Mouse (Mus musculus) 3T3-L1 (cell line): ENCODE measurements around the gene Plcg2.

Experiments used
- DNase-seq: peaks from one replicate; pipeline ENCODE4 v3.0.0-alpha.2; 2015; ENCODE audit warnings: low read depth, low spot score

Gene Plcg2

DNA sequence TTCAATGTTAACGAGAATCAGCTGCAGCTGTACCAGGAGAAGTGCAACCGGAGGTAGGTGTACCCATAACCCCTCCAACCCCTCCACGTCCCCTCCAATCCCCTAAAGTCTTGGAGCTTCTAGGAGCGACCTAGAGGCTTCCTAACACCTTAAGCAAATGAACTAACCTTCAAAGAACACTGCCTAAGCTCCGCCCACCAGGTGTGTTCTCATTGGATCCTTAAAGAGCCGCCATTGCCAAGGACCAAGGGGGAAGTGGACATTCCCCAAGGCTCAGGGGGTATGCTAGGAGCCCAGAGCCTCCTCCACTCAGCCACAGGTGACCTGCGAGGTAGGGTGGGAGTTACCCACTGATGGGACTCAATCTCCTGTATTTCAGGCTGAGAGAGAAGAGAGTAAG, 136.3 kb downstream of the Plcg2 start:
- DNase-seq = no peak

DNA sequence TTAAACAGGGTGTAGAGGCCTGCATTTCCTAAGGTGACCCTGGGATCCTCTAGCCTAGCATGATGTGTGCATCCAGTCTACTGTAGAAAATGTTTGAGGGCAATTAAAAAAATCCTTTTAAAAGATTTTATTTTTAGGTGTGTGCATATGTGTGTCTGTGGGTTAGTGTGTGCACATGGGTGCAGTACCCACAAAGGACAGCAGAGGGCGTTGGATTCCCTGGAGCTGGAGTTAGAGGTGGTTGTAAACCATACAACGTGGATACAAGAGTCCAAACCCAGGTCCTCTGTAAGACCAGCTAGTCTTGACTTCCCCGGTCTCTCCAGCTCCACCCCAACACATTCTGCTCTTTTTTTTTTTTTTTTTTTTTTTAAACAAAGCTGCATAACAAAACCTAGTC, 139.4 kb downstream of the Plcg2 start:
- DNase-seq = no peak

DNA sequence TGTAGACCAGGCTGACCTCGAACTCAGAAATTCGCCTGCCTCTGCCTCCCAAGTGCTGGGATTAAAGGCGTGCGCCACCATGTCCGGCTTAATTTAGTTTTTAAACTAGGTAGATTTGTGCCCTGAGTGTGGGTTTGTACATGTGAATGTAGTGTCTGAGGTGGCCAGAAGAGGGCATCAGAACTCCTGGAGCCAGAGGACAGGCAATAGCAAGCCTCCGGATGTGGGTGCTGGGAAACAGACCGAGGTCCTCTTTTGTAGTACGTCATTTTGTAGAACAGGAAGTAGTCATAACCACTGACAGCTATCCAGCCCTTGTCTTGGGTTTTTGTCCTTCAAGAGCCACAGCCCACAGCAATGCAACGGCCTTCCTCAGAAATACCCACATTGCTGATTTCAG, 141.5 kb downstream of the Plcg2 start:
- DNase-seq = no peak

- DNase-seq = no peak
Observed at GRCm38 (mm10) chr8:117645486-117645885, 147.4 kb downstream of the Plcg2 start.

GRCm38 (mm10) chr8:117646020-117646419, 147.9 kb downstream of the Plcg2 start:
- peak; percentile 71 for DNase-seq

DNA sequence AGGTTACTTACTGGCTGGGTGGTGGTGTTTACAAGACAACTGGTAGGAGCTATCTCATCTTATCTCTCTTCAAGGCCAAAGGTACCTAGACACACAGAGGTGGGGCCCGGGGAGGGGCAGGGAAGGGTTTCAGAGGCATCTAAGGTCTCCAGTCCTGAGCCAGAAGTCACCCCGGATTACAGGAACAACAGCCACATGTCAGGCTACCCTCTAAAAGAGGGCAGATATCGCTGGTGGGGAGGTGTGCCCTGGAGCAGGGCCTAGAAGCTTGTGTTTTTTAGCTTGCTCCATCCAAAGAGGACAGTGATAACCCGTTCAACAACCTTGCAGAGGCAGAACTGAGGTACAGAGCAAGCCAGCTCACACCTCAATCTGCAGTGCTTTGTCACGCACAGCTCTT, 148.3 kb downstream of the Plcg2 start:
- DNase-seq = no peak

DNA sequence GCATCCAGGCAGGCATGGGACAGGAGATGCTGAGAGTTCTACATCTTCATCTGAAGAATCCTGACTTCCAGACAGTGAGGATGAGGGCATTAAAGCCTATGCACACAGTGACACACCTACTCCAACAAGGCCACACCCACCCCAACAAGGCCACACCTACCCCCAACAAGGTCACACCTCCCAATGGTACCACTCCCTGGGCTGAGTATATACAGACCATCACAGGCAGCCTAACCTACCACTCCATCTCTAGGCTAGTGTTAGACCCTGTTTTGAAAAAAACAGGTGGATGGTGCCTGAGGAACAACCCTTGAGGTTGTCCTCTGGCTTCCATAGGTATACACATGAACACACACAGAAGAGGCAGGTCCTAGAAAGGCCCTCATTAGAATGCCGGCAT, 154.2 kb downstream of the Plcg2 start:
- DNase-seq = no peak

DNA sequence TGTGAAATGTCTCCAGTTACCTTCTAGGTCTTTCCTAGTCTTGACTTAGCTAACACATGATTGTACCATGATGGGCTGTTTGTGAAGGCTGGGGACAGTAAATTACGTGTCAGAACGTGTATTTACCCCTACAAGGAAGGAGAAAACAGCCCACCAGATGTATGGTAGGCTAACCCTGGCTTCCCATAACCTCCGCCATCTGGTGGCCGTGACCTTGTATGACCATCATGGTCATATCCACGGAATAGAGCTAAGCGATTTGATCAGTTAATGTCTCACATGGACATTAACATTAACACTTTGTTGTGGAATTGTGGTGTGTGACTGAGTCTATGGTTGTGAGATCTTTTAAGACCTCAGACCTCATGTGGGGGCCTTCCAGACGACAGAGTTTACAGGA, 160.9 kb downstream of the Plcg2 start:
- no peak for DNase-seq

GRCm38 (mm10) chr8:117660358-117661031, 162.4 kb downstream of the Plcg2 start:
- DNase-seq = no peak

- no peak for DNase-seq
Observed at GRCm38 (mm10) chr8:117667349-117668124, 169.4 kb downstream of the Plcg2 start.

- DNase-seq = no peak
Observed at GRCm38 (mm10) chr8:117670461-117670860, 172.4 kb downstream of the Plcg2 start.

DNA sequence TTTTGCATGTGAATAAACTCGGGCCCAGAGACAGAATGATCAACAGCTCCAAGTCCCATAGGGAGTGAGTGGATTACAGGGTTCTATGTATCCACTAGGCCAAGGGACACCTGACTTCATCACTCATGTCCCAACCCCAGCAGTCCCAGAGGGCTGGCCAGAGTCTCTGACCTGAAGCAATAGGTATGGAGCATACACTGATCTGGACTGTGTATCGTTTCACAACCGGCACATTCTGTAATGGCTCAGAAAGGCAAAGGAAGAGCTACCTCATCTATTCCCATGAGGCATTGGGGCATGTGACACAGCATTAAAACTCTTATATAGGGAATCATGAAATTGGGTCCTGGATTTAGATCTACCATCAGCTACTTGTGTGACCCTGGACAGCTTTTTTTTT, 174.5 kb downstream of the Plcg2 start:
- no peak for DNase-seq

DNA sequence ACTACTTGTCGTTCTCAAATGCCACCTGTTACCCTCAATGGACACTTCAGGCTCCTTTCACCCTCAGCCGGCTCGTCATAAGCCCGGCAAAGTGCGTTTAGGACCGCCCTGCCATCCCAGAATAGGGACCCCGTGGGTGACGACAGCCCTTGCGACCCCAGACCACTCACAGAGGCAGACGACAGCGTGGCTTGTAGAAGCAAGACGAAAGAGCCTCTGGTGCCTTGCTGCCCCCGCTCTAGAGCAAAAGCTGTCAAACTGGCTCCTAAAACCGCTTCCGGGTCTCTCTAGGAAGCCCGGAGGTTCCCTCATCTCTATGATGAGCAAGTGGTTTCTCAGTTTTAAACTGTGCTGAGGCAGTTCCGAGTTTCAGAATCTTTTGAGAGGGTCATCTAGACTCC, 175.3 kb downstream of the Plcg2 start, which contains the start of gene Sdr42e1:
Gene Sdr42e1 (minus strand): TSS at position 260 of the 401 bp plus-strand sequence.
- DNase-seq = no peak

- DNase-seq = no peak
Observed at GRCm38 (mm10) chr8:117675171-117675570, 177.1 kb downstream of the Plcg2 start.

DNA sequence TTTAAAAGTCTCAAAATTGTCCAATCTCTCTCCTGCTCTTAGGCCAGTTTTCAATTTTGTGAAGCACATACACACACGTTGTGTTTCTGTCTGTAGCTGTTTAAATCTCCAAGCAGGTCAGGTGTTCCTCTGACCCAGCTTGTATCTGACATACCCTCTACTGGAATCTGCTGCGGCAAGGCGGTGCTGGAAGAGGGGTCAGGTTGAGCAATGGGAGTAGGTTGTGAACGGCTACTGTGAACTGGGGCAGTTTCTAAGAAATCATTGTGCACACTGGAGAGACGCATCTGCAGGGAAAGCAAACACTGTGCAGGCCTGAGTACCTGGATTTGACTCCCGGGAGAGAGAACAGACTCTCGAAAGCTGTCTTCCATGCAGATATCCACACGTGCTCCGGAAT, 178.4 kb downstream of the Plcg2 start:
- DNase-seq = no peak

- no peak for DNase-seq
Observed at GRCm38 (mm10) chr8:117677011-117677410, 178.9 kb downstream of the Plcg2 start.

GRCm38 (mm10) chr8:117678650-117679049, 180.6 kb downstream of the Plcg2 start:
- DNase-seq = no peak

DNA sequence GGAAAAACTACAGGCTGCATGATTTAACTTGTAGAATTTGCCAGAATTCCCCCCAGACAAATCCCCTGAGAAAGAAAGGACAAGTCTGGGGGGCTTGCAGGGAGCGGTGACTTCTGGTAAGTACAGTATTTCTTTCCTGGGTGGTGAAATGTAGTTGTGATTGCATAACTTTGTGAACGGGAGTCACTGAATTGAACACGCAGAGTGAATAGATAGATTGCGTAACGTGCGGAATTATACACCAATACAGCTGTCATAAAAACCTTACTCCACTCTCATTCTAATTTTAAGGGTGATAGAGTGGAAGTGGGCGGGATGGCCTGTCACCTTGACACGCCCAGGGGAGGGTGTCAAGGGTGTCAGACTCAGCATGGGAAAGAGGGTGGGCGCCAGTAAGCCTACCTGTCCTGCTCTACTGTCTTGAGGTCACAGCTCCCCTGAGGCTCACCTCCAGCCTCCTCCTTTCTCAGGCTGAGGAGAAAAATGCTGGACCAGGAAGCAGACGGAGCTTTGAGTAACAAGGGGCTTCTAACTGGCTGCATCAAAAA, 185.9 kb downstream of the Plcg2 start:
- DNase-seq = no peak

DNA sequence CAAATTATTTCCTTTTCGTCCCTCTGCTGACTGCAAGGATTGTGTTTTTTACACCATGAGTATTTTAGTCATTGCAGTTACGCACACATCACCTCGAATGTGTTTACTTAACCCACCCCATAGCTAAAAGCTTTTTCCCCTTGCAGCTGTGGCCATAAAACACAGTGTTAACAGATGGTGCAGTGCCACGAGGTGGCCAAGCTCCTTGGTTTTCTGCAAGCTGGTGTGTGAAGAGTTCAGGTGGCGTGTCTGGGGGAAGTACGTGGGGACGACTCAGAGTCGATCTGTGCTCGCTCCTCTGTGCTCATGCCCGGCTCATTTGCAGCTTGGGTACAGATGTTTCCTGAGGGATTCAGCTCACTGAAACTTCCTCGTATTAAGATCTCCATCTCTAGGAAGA, 186.4 kb downstream of the Plcg2 start:
- no peak for DNase-seq
